Mouse (Mus musculus) intestine, embryonic 14.5 days (tissue): ENCODE results near the gene Plekho1. TPM values are rescaled to one million over a fixed set of nuclear protein-coding genes. Genes with fewer than 3 reads are reported as not detected.

Experiments
- ATAC-seq: fragments of 200-750 bp; cut with Nextera tagmentation; replicated peaks from 2 replicates; pipeline ENCODE4 v1.8.0; 2017; ENCODE audit warnings: low read depth, moderate number of reproducible peaks, moderate TSS enrichment, moderate library complexity; ENCODE audit not compliant: low FRiP score, low TSS enrichment
- DNase-seq: peaks from one replicate; pipeline ENCODE4 v3.0.0-alpha.2; 2018; ENCODE audit warnings: low spot score
- H3K27ac ChIP-seq: fragments of 300-500 bp; sonication (generic); 2 replicates; pipeline ENCODE4 v1.5.1; 2014; ENCODE audit warnings: low read depth, mild to moderate bottlenecking, control low read depth
- H3K27me3 ChIP-seq: fragments of 300-500 bp; sonication (generic); replicated peaks from 2 replicates; pipeline ENCODE4 v1.6.1; 2014; ENCODE audit warnings: low read length, control low read depth; ENCODE audit not compliant: control insufficient read depth, insufficient read depth
- H3K36me3 ChIP-seq: fragments of 300-500 bp; sonication (generic); 2 replicates; pipeline ENCODE4 v1.6.1; 2014; ENCODE audit warnings: low read length, control low read depth; ENCODE audit not compliant: control insufficient read depth, insufficient read depth
- H3K4me1 ChIP-seq: fragments of 300-500 bp; sonication (generic); replicated peaks from 2 replicates; pipeline ENCODE4 v1.6.1; 2014; ENCODE audit warnings: low read length, control low read depth, mixed read lengths; ENCODE audit not compliant: control insufficient read depth, insufficient read depth
- H3K4me2 ChIP-seq: fragments of 300-500 bp; sonication (generic); 2 replicates; pipeline ENCODE4 v1.6.1; 2014; ENCODE audit warnings: low read length
- H3K4me3 ChIP-seq: fragments of 300-500 bp; sonication (generic); 2 replicates; pipeline ENCODE4 v1.5.1; 2014; ENCODE audit warnings: low read depth, low read length, control low read depth, mixed read lengths
- H3K9ac ChIP-seq: fragments of 300-500 bp; sonication (generic); 2 replicates; pipeline ENCODE4 v1.6.1; 2014; ENCODE audit warnings: mild to moderate bottlenecking, low read length
- H3K9me3 ChIP-seq: fragments of 300-500 bp; sonication (generic); 2 replicates; pipeline ENCODE4 v1.6.1; 2016; ENCODE audit warnings: low read length, control low read depth; ENCODE audit not compliant: control insufficient read depth
- WGBS: fragments of 180-500 bp; shearing (Covaris S2); extraction: QIAGEN DNeasy Blood & Tissue Kit; methylation state at CpG from one replicate; pipeline ENCODE4 v1.1.7; 2014; 5-methylcytosine and 5-hydroxymethylcytosine counted together
- polyA plus RNA-seq: library from polyadenylated mRNA; unstranded; fragments of >200 nt; fragmentation: Nextera tagmentation; extraction: Ambion mirVana; gene quantifications from 2 replicates; pipeline ENCODE4 v1.2.1, GENCODE M21; 2014

Gene Plekho1
- polyA plus RNA-seq, 1 experiment from 2014 or later: 35.0 TPM

GRCm38 (mm10) chr3:95945731-95946240 lies 50.0 kb downstream of the Plekho1 start:
- 90% methylated on average over 14 of the region's 14 CpGs for WGBS
- H3K9me3 ChIP-seq: no peaks in the 10 kb centered on the region
- no peak for DNase-seq
- H3K4me2 ChIP-seq: no peak overlapping the region
- H3K4me3 ChIP-seq: no peak overlapping the region
- no peaks in the 10 kb centered on the region for H3K4me1 ChIP-seq
- no peak overlapping the region for H3K9ac ChIP-seq
- H3K27me3 ChIP-seq: no peaks in the 10 kb centered on the region
- peaks cover 70% of the 10 kb centered on the region for H3K36me3 ChIP-seq
- H3K27ac ChIP-seq: no peak overlapping the region
- no peak for ATAC-seq

- H3K4me3 ChIP-seq: no peak overlapping the region
- 82% methylated on average over 8 of the region's 8 CpGs for WGBS
- peaks cover 80% of the 10 kb centered on the region for H3K36me3 ChIP-seq
Measured at GRCm38 (mm10) chr3:95944742-95945141, 51.1 kb downstream of the Plekho1 start.

GRCm38 (mm10) chr3:95943226-95943625 lies 52.6 kb downstream of the Plekho1 start:
- H3K36me3 ChIP-seq: peaks cover 93% of the 10 kb centered on the region
- no peaks in the 10 kb centered on the region for H3K4me1 ChIP-seq
- no peaks in the 10 kb centered on the region for H3K9me3 ChIP-seq
- 96% methylated on average over 7 of the region's 7 CpGs for whole genome bisulfite sequencing
- H3K9ac ChIP-seq: no peak overlapping the region
- DNase-seq: no peak
- no peak overlapping the region for H3K4me3 ChIP-seq
- H3K27ac ChIP-seq: no peak overlapping the region
- ATAC-seq: no peak
- no peak overlapping the region for H3K4me2 ChIP-seq
- H3K27me3 ChIP-seq: no peaks in the 10 kb centered on the region

More at GRCm38 (mm10) chr3:95944742-95945141, 51.1 kb downstream of the Plekho1 start:
- no peak overlapping the region for H3K27ac ChIP-seq
- no peak overlapping the region for H3K9ac ChIP-seq
- no peaks in the 10 kb centered on the region for H3K4me1 ChIP-seq
- no peaks in the 10 kb centered on the region for H3K27me3 ChIP-seq
- no peaks in the 10 kb centered on the region for H3K9me3 ChIP-seq
- no peak for DNase-seq
- no peak overlapping the region for H3K4me2 ChIP-seq
- no peak for ATAC-seq

- H3K9ac ChIP-seq: no peak overlapping the region
- ATAC-seq (no peak), DNase-seq (no peak)
- H3K27ac ChIP-seq: no peak overlapping the region
- H3K4me3 ChIP-seq: no peak overlapping the region
- no peaks in the 10 kb centered on the region for H3K27me3 ChIP-seq
- peaks cover 95% of the 10 kb centered on the region for H3K36me3 ChIP-seq
- no peak overlapping the region for H3K4me2 ChIP-seq
- no peaks in the 10 kb centered on the region for H3K9me3 ChIP-seq
- H3K4me1 ChIP-seq: no peaks in the 10 kb centered on the region
- 89% methylated on average over 6 of the region's 6 CpGs for WGBS
Measured at GRCm38 (mm10) chr3:95942749-95943148, 53.1 kb downstream of the Plekho1 start.

GRCm38 (mm10) chr3:95938835-95939234 lies 57.0 kb downstream of the Plekho1 start:
- no peak for ATAC-seq
- H3K9ac ChIP-seq: no peak overlapping the region
- no peaks in the 10 kb centered on the region for H3K27me3 ChIP-seq
- no peak overlapping the region for H3K27ac ChIP-seq
- H3K36me3 ChIP-seq: peaks cover 90% of the 10 kb centered on the region
- H3K4me1 ChIP-seq: no peaks in the 10 kb centered on the region
- H3K9me3 ChIP-seq: no peaks in the 10 kb centered on the region
- H3K4me2 ChIP-seq: no peak overlapping the region
- WGBS: 93% methylated on average over 15 of the region's 15 CpGs
- no peak for DNase-seq
- no peak overlapping the region for H3K4me3 ChIP-seq

Other genes with a start within 250 kb of the Plekho1 start
- gene Tars2, start 235.8 kb downstream of the Plekho1 start, polyA plus RNA-seq: 55.4 and 55.8 TPM in 2 replicates
- 19.8 and 21.2 TPM in 2 replicates for gene Rprd2, start 177.1 kb downstream of the Plekho1 start, polyA plus RNA-seq
- gene Prpf3, start 140.1 kb downstream of the Plekho1 start, polyA plus RNA-seq: 50.3 and 54.0 TPM in 2 replicates
- gene Mrps21, start 124.5 kb downstream of the Plekho1 start, polyA plus RNA-seq: 342 and 343 TPM in 2 replicates
- 6.7 and 7.9 TPM in 2 replicates for gene Ciart, start 113.8 kb downstream of the Plekho1 start, polyA plus RNA-seq
- 20.8 and 23.9 TPM in 2 replicates for gene BC028528, start 104.0 kb downstream of the Plekho1 start, polyA plus RNA-seq
- 40.4 and 44.1 TPM in 2 replicates for gene Aph1a, start 102.0 kb downstream of the Plekho1 start, polyA plus RNA-seq
- gene Car14, start 91.3 kb downstream of the Plekho1 start, polyA plus RNA-seq: 2.7 and 4.3 TPM in 2 replicates
- 54.3 and 61.2 TPM in 2 replicates for gene Anp32e, start 66.8 kb downstream of the Plekho1 start, polyA plus RNA-seq
- 20.6 and 25.8 TPM in 2 replicates for gene Vps45, start 62.5 kb upstream of the Plekho1 start, polyA plus RNA-seq
- gene Otud7b, start 108.5 kb upstream of the Plekho1 start, polyA plus RNA-seq: 14.0 and 14.8 TPM in 2 replicates
- 27.7 and 28.8 TPM in 2 replicates for gene Mtmr11, start 166.0 kb upstream of the Plekho1 start, polyA plus RNA-seq
- 184 and 195 TPM in 2 replicates for gene Sf3b4, start 176.3 kb upstream of the Plekho1 start, polyA plus RNA-seq
- gene Sv2a, start 185.2 kb upstream of the Plekho1 start, polyA plus RNA-seq: 6.5 and 8.3 TPM in 2 replicates
- 74.2 and 79.5 TPM in 2 replicates for gene Bola1, start 223.7 kb upstream of the Plekho1 start, polyA plus RNA-seq
- 0.74 and 1.3 TPM in 2 replicates for gene Hist2h2ab, start 223.9 kb upstream of the Plekho1 start, polyA plus RNA-seq
- gene Hist2h2ac, start 224.9 kb upstream of the Plekho1 start, polyA plus RNA-seq: 7.9 and 9.7 TPM in 2 replicates
- 7.3 and 7.6 TPM in 2 replicates for gene Hist2h2be, start 225.1 kb upstream of the Plekho1 start, polyA plus RNA-seq
- gene Hist2h3c2, start 243.1 kb upstream of the Plekho1 start, polyA plus RNA-seq: 8.3 and 8.7 TPM in 2 replicates
- 33.3 and 45.5 TPM in 2 replicates for gene Hist2h2aa2, start 244.3 kb upstream of the Plekho1 start, polyA plus RNA-seq
- 16.3 and 23.3 TPM in 2 replicates for gene Hist2h2aa1, start 249.5 kb upstream of the Plekho1 start, polyA plus RNA-seq